Mouse (Mus musculus) heart, postnatal 14 days (tissue): Measurements from ENCODE around the gene Iqub. TPM values are rescaled to one million over a fixed set of nuclear protein-coding genes. Genes with fewer than 3 reads are reported as not detected.

Experiments
- DNase-seq, 2 experiments: peaks; one replicate each; pipeline ENCODE4 v3.0.0; 2021 to 2022
- intact Hi-C: fragments of 180-260 bp; cut with DNase I; formaldehyde crosslinking; loops from one replicate; pipeline ENCODE4 v1.15.1; 2025
- long read RNA-seq, 2 experiments: library from polyadenylated mRNA; stranded (forward); transcript quantifications; one replicate each; pipeline ENCODE4 v2.0.0; 2021
- total RNA-seq, 2 experiments: library from RNA; stranded (reverse); gene quantifications; 2 replicates each; pipeline ENCODE4 v1.2.3; 2021

The Iqub gene
- under 1 TPM; 0.29 to 0.38 TPM for total RNA-seq
- long read RNA-seq, experiment 1, partial matches to known transcripts, result 1 of 2 reads
- long read RNA-seq, experiment 1, other reads (novel, unspliced or antisense), result 1 of 2 reads
- long read RNA-seq, experiment 2, partial matches to known transcripts, result 1 of 1 reads
- long read RNA-seq, experiment 2, other reads (novel, unspliced or antisense), result 0 of 1 reads

DNA sequence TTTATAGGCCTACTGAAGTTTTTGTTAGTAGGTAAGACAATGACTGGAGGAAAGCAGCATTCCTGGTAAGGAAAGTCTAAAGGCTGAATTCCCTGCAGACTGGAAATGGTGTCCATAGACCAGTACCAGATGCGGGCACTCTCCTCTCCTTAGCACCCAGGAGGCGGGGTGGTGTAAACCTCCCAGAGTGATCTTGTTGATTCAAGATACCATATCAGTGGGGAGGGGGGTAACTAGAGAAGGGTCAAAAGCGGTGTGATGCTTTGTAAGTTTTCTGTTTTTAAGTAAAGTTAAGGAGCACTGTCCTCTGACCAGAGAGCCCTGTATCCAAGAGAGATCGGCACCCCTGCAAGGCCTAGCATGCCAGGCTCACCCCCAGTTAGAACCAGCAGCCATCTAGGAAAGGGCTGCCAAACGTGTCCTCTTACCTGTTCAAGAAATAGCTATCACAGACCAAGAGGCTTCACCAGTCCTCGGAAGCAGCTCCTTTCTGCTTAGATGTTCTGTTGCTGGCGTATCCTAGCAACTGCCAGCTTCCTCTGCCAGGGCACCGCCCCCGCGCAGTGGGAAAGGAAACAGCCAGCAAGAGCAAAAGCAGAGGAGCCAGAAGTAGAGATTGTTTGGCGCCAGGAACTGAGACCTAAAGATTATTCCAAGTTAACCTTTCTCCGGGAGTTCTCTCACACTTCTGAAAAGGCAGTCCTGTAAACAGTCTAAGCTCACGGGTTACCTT is at the start of gene Iqub:
Iqub (minus strand) TSS at position 516 of the 733 bp plus-strand sequence.
- intact Hi-C loops, result no loop called here
- peak; percentile 69 to 73 for DNase-seq

DNA sequence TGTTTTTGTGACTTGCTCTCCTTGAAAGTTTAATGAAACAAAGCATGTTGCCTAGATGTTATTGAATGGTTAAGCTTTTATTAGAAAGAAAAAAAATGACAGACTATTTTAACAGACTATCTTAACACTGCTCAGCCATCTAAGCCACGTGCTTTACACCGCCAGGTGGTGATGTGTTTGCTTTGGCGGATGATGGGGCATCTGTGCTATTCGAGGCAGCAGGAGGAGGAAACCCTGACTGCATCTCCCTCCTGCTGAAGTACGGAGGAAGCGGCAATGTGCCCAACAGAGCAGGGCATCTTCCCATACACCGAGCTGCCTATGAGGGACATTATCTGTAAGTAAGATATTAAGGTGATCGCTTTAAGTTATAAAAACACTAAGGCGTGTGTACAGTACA is 49.2 kb upstream of the Iqub start:
- no peak for DNase-seq
- intact Hi-C loops, result no loop called here

DNA sequence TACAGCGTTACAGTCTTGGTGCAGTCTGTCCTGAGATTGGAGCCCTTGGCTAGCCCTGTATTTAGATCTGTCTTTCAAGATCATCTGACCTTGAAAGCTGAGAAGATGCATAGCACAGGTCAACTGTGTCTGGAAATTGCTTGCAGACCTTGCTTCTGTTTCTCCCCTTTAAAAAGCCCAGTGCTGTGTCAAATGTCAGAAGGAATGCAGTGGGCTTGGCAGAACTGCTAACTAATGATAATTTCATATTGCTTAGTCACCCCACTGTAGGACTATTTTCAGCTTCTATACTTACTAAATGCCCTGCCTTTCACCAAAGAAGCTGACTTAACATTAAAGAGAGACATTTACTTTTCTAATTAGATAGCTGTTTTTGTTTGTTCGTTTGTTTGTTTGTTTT is 40.6 kb upstream of the Iqub start:
- intact Hi-C loops, result no loop called here
- no peak for DNase-seq

DNA sequence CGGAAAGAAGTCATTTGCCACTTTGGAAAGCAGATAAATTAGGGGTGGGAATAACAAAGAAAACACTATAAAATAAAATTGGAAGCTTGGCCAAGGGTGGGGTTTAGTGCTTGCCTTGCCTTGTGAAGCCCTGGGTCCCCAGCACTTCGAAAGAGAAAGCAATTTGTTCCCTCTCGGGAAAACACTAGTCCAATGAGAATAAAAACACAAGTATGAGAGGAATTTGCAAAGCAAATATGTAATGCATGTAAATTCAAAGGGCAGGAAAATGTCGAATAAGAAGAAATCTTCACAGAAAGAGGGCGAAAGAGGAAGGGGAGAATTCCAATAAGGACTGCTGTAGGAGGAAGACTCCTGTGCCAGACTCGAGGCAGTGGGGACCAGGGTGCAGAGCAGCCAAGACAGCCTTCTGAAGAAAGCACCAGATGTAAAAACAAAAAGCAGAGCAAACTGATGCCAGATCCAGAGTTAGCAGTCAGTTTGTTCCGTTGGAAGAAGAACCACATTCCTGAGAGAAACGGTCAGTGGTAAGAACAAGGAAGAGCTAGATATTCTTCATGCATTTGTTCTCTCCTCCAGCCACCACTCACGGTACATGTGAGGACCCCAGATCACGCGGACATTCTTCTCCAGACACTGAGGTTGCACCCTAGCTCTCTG is 39.7 kb upstream of the Iqub start:
- no peak for DNase-seq
- intact Hi-C loops, result no loop called here

DNA sequence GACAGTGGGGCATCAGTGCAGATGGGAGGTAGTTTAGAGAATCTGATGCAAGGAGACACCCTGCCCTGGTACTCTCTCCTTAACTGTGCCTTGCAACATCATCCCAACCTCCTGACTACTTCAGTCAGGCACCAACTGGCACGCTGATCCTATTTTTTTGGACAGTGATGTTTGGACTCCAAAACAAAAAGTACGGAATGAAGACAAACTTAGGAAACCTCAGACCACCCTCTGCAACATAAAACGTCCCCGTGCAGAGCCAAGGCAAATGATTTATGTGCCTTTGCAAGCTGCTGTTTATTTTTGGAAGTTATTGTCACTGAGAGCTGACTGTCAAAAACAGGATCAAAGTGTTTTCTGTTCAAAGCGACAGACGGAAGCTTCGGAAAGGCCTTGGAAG is 37.2 kb upstream of the Iqub start:
- no peak for DNase-seq
- intact Hi-C loops, result no loop called here

DNA sequence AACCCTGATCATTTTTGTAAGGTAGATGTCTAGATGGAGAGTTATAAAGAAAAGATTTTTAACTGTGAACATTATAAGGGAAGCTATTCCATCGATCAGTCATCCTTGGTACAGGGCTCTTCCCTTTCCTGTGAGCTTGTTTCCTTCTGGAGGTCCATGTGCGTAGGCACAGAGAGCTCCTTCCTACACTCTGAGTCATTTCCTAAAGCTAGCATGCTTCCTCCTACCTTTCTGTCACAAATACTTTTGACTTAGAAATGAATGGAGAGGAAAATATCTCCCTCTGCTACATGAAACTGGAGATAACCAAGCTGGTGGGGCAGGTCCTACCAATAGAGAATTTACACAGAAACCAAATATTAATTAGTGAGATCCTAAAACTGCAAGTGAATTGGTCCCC is 34.9 kb upstream of the Iqub start:
- DNase-seq, result no peak
- intact Hi-C loops, result no loop called here

DNA sequence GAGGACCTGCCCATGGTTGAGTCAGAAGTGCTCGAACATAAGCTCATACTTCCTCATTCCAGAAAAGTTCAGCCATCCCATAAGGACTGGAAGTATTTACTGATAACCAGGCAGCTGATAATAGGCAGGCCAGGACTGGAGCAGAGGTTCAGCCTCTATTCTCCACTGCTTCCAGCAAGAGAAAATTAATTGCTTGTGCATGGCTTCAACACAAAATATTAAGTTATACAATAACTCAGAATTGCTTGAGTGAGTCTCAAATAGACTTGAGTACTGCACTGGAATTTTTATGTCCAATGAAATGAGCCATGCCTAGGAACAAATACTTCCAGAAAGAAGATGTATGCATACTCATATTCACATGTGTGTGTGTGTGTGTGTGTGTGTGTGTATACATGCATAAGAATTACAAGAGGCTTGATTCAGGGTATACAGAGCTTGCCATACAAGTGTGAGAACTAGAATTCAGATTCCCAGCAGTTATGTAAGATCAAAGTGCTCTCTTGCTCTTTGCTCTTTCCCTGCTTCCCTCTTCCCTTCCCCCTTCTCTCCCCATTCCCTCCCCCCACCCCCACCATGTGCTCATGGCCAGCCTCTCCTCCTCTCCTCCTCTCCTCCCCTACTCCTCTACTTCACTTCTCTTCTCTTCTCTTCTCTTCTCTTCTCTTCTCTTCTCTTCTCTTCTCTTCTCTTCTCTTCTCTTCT is 32.0 kb upstream of the Iqub start:
- DNase-seq, result no peak
- intact Hi-C loops, result no loop called here

DNA sequence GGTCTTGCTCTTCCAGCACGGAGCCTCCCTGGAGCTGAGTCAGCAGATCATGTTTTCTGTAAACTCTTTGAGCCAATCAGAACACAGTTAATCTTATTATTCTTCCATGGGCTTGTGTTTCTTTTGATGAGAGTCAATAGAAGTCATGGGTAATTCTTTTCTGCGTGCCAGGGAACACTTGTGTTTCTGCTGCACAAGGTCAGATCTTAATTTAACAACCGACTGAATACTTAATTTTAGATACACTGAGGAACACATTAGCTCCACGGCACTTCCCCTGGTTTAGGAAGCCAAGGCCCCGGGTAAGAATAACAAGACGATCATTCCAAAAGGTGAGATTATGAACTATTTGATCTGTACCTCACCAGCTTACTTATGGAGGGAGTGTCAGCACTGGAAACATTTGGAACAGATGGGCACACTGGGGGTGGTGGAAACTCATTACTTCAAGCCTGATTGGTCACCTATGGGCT is 28.3 kb upstream of the Iqub start:
- DNase-seq, result peak in 1 of 2 experiments; percentile 22

DNA sequence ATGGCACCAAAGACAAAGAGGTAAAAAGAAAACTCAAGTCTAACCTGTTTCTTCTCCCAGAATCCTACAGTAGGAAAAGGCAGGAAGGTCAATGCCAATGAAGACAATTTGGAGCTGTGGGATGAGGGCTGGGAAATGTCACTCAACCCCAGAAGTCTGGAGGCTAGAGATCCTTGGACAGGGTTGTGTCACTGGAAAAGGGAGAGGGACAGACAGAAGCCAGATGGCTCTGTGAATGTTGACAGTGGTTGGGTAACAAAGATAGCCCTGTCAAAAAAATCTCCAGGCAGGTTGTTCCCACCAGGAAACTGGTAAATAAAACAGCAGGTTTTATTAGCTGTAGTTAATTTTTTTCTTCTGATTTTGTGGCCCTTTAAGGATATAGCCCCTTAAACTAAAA is 27.5 kb upstream of the Iqub start:
- peak in 1 of 2 experiments; percentile 35 for DNase-seq
- intact Hi-C loops, result no loop called here

More for the DNA sequence above, 28.3 kb upstream of the Iqub start:
- intact Hi-C loops, result no loop called here

DNA sequence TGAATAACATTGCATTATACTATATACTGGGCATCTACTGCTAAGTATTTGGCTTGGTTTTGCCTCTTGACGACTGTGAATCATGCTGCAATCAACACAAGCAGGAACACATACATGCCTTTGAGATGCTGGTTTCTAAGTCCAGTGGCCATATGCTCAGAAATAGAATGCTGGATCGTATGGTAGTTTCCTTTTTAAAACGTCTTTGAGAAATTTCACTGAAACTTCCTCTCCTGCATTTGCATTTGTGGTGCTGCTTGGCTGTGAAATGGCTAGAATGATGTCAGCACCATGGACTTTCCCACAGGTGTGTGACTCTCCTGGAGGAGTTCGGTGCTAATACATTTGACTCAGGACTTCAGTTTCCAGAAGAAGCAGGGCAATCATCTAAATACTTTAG is 25.2 kb upstream of the Iqub start:
- no peak for DNase-seq
- intact Hi-C loops, result no loop called here

DNA sequence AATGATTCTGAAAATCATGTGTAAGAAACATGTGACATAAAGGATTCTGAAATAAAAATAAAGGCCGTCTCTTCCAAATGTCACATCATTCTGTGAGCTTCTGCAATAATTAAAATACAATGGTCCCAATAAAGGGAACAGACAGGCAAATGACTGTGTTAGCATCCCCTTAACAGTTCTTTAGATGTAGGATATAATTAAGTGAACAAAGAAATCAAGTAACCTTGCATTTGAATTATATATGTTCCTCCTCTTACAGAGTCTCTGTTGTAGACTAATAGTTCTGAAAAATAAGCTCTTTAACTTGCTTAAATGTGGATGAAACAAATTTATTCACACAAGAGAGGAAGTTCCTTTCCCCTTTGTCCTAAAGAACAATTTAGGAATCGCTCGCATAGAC is 23.6 kb upstream of the Iqub start:
- intact Hi-C loops, result no loop called here
- DNase-seq, result no peak

DNA sequence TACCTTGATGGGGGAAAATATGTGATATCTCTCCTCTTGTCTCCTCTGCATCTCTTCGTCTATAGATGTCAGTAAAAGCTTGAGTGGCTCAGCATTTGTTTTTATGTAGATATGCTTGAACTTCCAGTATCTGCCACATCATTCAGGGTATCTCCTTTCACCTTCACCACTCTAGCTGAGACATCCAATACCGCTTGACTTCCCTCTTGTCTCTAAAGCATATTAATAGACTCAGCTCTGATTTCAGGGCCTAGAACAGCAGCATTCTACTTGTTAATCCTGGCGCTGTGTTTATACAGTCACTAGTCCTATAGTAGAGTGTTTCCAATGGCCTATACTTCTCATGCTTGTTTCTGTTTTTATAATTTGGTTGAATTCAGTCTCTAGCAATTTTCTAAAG is 17.9 kb upstream of the Iqub start:
- intact Hi-C loops, result loop anchor here (5.0 kb wide), 2 partner anchors 34 to 189 kb away; no protein-coding TSS in a partner anchor
- no peak for DNase-seq

DNA sequence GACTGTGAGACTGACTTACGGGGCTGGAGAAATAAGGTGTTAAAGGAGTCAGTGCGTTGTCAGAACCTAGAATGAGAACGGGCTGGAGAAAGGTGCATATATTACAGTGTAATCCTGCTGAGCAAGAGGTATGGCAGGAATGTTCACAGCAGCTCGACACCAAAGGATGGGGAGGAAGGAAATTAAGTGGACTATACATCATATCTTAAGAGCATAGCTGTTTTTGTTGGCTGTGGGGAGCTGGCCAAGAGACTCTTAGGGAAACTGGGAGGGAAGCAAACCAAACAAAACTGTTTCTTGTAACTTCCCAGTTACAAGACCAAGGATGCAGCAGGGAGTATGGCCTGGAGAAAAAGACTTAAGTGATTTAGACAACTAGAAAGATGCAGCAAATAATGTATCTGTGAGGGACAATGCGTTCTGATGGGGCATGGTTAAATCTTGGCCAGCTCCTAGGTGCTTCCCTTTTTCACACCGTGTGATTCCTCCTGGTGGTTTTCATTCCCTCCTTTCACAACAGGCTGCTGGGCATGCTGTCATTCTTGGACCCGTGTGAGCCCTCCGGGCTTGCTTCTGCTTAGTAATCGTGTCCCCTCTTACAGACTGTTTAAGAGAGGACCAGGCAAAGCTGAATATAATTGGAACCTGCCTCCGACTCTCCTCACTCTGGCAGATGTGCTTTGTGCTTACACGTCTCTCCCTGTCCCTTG is 16.0 kb upstream of the Iqub start:
- intact Hi-C loops, result loop anchor here (1.0 to 5.0 kb wide), 3 partner anchors 36 to 191 kb away; no protein-coding TSS in a partner anchor
- DNase-seq, result peak; percentile 16 to 25

DNA sequence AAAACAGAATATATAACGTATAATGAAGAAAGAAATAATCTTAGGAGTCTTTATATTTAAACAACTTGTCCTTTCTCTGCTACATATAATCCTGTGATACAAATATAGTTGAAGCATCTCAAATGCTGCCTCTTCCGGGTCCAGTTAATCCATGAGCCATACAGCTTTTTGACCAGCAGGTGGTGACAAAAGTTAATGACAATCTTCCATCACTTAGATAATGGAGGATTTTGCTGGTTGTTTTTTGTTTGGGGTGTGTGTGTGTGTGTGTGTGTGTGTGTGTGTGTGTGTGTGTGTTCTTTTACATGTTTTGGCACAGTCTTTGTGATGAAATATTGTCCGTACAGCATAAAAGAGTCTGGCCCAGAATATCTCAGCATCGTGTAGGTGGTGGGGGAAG is 15.3 kb upstream of the Iqub start:
- DNase-seq, result peak; percentile 32 to 68
- intact Hi-C loops, result loop anchor here (1.0 to 5.0 kb wide), 3 partner anchors 37 to 192 kb away; no protein-coding TSS in a partner anchor

DNA sequence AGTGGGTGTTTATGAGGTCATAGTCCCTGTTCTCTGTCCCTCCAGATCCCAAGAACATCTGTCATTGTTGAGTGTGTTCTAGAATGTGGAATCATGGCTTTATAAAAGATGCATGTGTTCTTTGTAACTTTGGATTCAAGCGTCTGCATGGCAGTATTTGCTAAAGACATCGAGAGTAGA is 13.1 kb upstream of the Iqub start, which contains the start of gene Asb15:
Asb15 (plus strand) TSS at position 81 of the 180 bp plus-strand sequence.
- no peak for DNase-seq
- intact Hi-C loops, result no loop called here

DNA sequence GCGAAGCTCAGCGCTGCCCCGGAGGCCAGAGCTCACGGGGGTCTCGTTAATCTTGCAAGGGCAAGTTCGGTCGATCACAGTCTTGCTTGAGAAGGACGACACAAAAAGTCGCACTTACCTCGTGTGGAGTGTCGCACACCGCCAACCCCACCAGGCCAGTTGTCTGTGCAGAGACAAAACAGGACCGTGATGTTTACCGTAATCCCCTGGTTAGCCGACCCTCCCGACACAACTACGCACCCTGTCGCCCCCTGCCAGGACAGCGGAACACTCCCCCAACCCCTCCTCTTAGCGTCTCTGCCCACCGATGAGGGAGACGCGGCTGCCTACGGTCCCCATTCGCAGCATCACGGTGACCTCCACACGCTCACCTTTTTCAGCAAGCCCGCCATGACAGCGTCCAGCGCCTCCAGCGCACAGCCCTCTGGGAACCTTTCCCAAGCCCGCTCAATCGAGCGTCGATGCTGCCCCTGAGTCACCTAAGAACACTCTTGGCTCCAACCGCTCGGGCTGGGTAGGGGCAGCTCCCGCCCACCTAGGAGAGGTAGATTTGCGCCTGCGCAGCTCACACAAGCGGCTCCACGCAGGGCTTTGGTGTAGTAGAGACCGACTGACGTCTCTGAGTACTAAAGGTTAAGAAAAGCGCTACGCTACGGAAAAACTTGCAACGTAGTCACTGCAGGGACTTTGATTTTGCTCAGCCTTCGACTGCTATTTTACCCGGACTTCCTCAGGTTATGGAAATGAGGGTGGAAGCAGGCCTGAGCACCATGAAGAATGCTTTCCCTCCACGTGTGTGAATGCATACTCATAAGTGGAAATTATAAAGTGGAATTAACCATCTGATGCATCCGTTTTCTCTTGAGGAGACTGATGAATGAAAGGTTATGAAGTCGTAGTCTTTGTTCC is 12.5 kb upstream of the Iqub start, which contains the start of gene Ndufa5:
Ndufa5 (minus strand) TSS at position 859 of the 909 bp plus-strand sequence.
- intact Hi-C loops, result no loop called here
- DNase-seq, result peak; percentile 90

DNA sequence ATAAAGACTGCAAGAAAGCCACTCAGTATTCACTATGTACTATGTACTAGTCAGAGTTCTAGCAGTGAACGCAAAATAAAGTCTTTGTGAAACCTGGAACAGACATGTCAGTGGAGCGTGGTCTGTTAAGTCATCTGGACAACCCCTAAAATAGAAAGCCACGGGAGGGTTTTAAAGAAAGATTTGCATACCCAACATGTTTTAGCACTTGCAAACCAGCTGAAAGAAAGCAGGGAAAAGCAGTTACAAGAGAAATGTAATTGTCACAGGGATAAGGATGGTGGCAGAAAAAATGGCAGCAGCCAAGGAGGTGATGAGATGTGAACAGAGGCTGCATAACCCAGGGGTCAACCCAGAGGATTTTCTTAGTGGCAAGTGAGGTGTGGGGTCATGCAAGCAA is 10.8 kb upstream of the Iqub start:
- intact Hi-C loops, result no loop called here
- DNase-seq, result no peak

DNA sequence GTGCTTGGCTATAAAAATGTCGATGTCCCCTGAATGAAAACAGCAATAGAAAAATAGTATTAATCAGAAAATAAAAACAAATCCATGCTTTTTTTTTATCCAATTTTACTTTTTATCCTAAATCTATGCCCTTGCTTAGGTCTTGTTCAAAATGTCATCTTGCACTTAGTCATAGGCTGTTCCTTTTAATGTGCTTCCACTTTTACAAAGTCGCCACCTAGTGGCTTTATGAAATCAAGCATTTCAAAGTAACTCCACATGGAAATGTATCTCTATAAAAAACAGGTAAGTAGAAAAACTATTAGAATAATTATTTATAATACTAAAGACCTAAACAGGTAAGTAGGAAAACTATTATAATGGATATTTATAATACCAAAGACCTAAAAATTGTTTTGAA is 1.3 kb upstream of the Iqub start:
- no peak for DNase-seq
- intact Hi-C loops, result no loop called here

DNA sequence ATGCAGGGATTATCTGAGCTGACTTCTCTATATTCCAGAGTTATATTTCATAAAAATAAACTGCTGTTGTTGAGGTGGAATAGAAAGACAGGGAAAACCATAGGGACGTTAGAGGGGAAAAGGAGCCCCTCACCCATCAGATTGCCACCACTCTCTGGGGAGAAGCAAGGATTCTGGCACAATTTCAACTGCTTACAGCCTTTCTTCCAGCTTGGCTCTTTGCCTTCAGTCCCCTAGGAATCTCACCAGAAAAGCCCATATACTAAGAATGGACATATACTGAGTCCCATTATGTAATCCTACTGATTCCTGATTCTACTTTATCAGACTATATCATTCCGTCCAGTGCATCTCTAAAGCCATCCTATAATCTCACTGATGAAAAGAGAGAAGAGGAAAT is 10.7 kb downstream of the Iqub start:
- intact Hi-C loops, result no loop called here
- DNase-seq, result no peak
